Mouse (Mus musculus): ENCODE measurements around the gene 1810043G02Rik.

DNA sequence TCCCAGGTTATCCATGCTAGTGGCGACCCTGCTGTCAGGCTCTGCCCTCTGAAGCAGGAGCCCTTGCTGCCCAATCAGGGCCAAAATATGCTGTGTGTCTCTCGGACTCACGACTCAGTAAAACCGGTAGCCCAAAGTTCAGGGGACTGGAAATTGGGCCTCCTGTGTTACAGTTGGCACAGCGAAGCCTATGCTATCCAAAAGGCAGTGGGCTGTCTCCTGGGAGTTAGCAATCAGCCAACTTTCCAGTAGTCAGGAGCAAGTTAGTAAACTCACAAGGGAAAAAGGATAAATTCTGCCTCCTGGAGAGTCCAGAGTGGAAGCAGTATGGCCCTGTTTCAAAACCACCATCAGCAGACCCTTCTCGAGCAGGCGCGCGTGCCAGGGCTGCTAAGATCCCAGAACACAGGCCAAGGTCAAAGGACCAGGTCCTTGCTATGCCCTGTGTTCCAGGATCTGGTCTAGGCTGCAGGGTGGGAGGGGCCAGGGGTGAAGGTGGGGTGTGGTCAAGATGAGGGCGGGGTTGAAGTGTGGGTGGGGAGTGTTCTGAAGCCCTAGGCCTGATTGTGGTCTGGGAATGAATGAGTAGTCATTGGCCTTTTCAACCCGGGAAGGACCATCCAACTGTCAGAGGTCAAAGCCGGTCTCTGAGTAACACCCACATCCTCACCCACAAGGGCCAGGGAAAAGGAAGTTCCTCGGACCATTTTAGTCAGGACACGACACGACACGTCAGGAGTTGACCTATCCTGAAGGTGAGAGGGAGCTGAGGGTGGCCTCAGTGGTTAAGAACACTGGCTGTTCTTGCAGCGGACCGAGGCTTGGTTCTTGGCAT is 34.6 kb downstream of the 1810043G02Rik start:
- no peak for TF ChIP-seq CTCF (IDR thresholded peaks at IDR 0.05; ENCODE audit: control insufficient read depth, insufficient read depth, low read length)
- no peak for TF ChIP-seq POLR2A (IDR thresholded peaks at IDR 0.05; ENCODE audit: borderline replicate concordance, control insufficient read depth, low read depth, low read length)

Measured in bone marrow, adult 2 months (tissue).